Mouse (Mus musculus): ENCODE measurements around the gene Gm10799.

GRCm38 (mm10) chr2:104038236-104038635 lies 30.1 kb downstream of the Gm10799 start:
- TF ChIP-seq POLR2A (IDR thresholded peaks at IDR 0.05; ENCODE audit: low read depth, low read length) (no peak), CTCF (IDR thresholded peaks at IDR 0.05; ENCODE audit: borderline replicate concordance, insufficient read depth, low read length) (no peak)
